Comparison of ENCODE assay signal across 8 mouse cellular contexts in the genomic region with DNA sequence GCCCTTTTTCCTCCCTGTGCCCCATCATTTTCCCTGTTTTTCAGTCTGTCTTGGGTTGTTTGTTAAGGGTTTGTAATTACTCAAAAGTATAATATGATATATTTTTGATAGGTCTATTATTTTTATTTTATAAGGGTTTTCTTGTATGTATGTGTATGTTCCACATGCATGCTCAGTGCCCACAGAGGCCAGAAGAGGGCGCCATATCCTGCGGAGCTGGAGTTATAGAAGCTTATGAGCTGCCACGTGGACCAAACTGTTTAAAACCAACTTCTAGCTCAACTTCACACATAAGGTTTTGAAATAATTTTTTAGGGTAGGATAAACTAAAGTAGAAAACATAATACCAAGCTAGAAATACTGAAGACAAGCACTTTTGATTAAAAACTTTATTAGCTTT. TPM values are rescaled to one million over a fixed set of nuclear protein-coding genes. Genes with fewer than 3 reads are reported as not detected.
DNase-seq lines count a peak whose midpoint lies in the region; ATAC-seq and TF ChIP-seq lines count a peak whose summit lies in the region.

No protein-coding gene starts in this region.

- no peak for ATAC-seq in intestine, postnatal 0 days
- ATAC-seq in intestine, embryonic 15.5 days: no peak

- no peak overlapping the region for H3K9ac ChIP-seq in intestine, postnatal 0 days (ENCODE audit: low read depth, low read length)
- H3K9ac ChIP-seq in intestine, embryonic 15.5 days: no peak overlapping the region

- no peaks in the 10 kb centered on the region for H3K9me3 ChIP-seq in intestine, postnatal 0 days (ENCODE audit: control insufficient read depth)
- H3K9me3 ChIP-seq in intestine, embryonic 15.5 days: no peaks in the 10 kb centered on the region

- DNase-seq in thymus, postnatal 0 days (ENCODE audit: low spot score): peak; percentile 17
- no peak for DNase-seq in thymus, adult 18-20 months
- peak; percentile 45 for DNase-seq in c-Kit-positive CD71-positive TER-119-negative erythroid progenitor cells, embryonic 14.5 days (ENCODE audit: low read depth)
- DNase-seq in thymus, postnatal 4 days: peak; percentile 69
- DNase-seq in MN1 (ENCODE audit: low spot score): no peak
- no peak for DNase-seq in layer of hippocampus, postnatal 36 days

- no peaks in the 10 kb centered on the region for H3K36me3 ChIP-seq in intestine, postnatal 0 days (ENCODE audit: control insufficient read depth, insufficient read depth)
- no peaks in the 10 kb centered on the region for H3K36me3 ChIP-seq in intestine, embryonic 15.5 days

- peak; percentile 62 for TF ChIP-seq CTCF in intestine, postnatal 0 days (IDR thresholded peaks at IDR 0.05; ENCODE audit: low read depth)

- H3K4me3 ChIP-seq in intestine, postnatal 0 days (ENCODE audit: low read depth, low read length): no peak overlapping the region
- H3K4me3 ChIP-seq in intestine, embryonic 15.5 days (replicated peaks): no peak overlapping the region

- WGBS in intestine, postnatal 0 days: 53% methylated on average over 3 of the region's 3 CpGs
- 46% methylated on average over 3 of the region's 3 CpGs for WGBS in intestine, embryonic 15.5 days

- H3K4me2 ChIP-seq in intestine, postnatal 0 days (replicated peaks; ENCODE audit: low read depth): no peak overlapping the region
- no peak overlapping the region for H3K4me2 ChIP-seq in intestine, embryonic 15.5 days (replicated peaks)

- H3K27ac ChIP-seq in intestine, postnatal 0 days (ENCODE audit: low read depth, low read length): no peak overlapping the region
- H3K27ac ChIP-seq in intestine, embryonic 15.5 days: no peak overlapping the region

- no peaks in the 10 kb centered on the region for H3K4me1 ChIP-seq in intestine, postnatal 0 days (replicated peaks; ENCODE audit: control insufficient read depth, insufficient read depth, low read length)
- H3K4me1 ChIP-seq in intestine, embryonic 15.5 days (replicated peaks): no peaks in the 10 kb centered on the region

- H3K27me3 ChIP-seq in intestine, postnatal 0 days (replicated peaks; ENCODE audit: control insufficient read depth, insufficient read depth, low read length): no peaks in the 10 kb centered on the region
- no peaks in the 10 kb centered on the region for H3K27me3 ChIP-seq in intestine, embryonic 15.5 days (replicated peaks)

RNA-seq across cellular contexts. Expression of gene Tekt2, which starts 6.9 kb away (rescaled TPM):
- polyA plus RNA-seq in intestine, postnatal 0 days (2015; fragmentation: Nextera tagmentation; extraction: Ambion mirVana): 1.6 and 2.1 TPM in 2 replicates
- polyA plus RNA-seq in intestine, embryonic 15.5 days (2015; fragmentation: Nextera tagmentation; extraction: Ambion mirVana): 7.1 and 7.4 TPM in 2 replicates
- polyA plus RNA-seq in thymus, postnatal 0 days (2015; fragmentation: Nextera tagmentation; extraction: Ambion mirVana): 2.3 and 2.4 TPM in 2 replicates
- total RNA-seq in layer of hippocampus, postnatal 36 days (2021): 1 to 10 TPM; 1.8 to 2.1 TPM

RNA-seq across cellular contexts. Expression of gene Adprhl2, which starts 10.9 kb away (rescaled TPM):
- 41.7 and 43.0 TPM in 2 replicates for polyA plus RNA-seq in intestine, postnatal 0 days (2015; fragmentation: Nextera tagmentation; extraction: Ambion mirVana)
- 55.4 and 60.7 TPM in 2 replicates for polyA plus RNA-seq in intestine, embryonic 15.5 days (2015; fragmentation: Nextera tagmentation; extraction: Ambion mirVana)
- polyA plus RNA-seq in thymus, postnatal 0 days (2015; fragmentation: Nextera tagmentation; extraction: Ambion mirVana): 70.4 and 73.0 TPM in 2 replicates
- total RNA-seq in layer of hippocampus, postnatal 36 days (2021): 10 to 100 TPM; 29.3 to 30.3 TPM

RNA-seq across cellular contexts. Expression of gene Col8a2, which starts 45.8 kb away (rescaled TPM):
- polyA plus RNA-seq in intestine, postnatal 0 days (2015; fragmentation: Nextera tagmentation; extraction: Ambion mirVana): 1.5 and 2.2 TPM in 2 replicates
- polyA plus RNA-seq in intestine, embryonic 15.5 days (2015; fragmentation: Nextera tagmentation; extraction: Ambion mirVana): 7.1 and 8.2 TPM in 2 replicates
- 3.1 and 3.5 TPM in 2 replicates for polyA plus RNA-seq in thymus, postnatal 0 days (2015; fragmentation: Nextera tagmentation; extraction: Ambion mirVana)
- total RNA-seq in layer of hippocampus, postnatal 36 days (2021): 1 to 10 TPM in 1 of 2 experiments, under 1 TPM in 1; 0.60 to 1.3 TPM

Comparison
In these comparisons a context has a peak if more than half of its experiments do, and no peak if none do; other contexts are left out.
1. DNase-seq: peak in thymus, postnatal 0 days (single experiment), c-Kit-positive CD71-positive TER-119-negative erythroid progenitor cells, embryonic 14.5 days (single experiment) and thymus, postnatal 4 days (single experiment); none in thymus, adult 18-20 months (0 of 2), MN1 (single experiment) and layer of hippocampus, postnatal 36 days (0 of 2).